Comparison of ENCODE assay signal across 25 mouse cellular contexts in genomic region chrX:6517217-6517616, GRCm38 (mm10).
"Had no signal": no experiment of that assay in that cellular context is flagged by ENCODE, and none has a peak within 500 bp of the region (broad histone marks: within the 10 kb centered on the region; RNA-seq: fewer than 3 reads in every experiment).

No protein-coding gene starts in this region.

- H3K9me3 ChIP-seq: heart, embryonic 13.5 days; heart, embryonic 15.5 days; hindbrain, embryonic 13.5 days; hindbrain, embryonic 15.5 days; limb, embryonic 13.5 days; limb, embryonic 15.5 days; liver, embryonic 12.5 days had no signal

- DNase-seq: gastrocnemius, adult 2 months; gastrocnemius, postnatal 10 days; gastrocnemius, postnatal 36 days; heart, adult 11 months; heart, adult 2 months; heart, postnatal 14 days; heart, postnatal 36 days; kidney, adult 18-20 months; kidney, adult 8-10 months; kidney, postnatal 10 days; kidney, postnatal 25 days; kidney, postnatal 4 days; left cerebral cortex, postnatal 4 days had no signal

- H3K4me1 ChIP-seq: heart, embryonic 13.5 days; heart, embryonic 15.5 days; hindbrain, embryonic 13.5 days; hindbrain, embryonic 15.5 days; limb, embryonic 13.5 days; limb, embryonic 15.5 days; liver, embryonic 12.5 days had no signal

- ATAC-seq: hindbrain, postnatal 0 days; intestine, embryonic 16.5 days; liver, embryonic 12.5 days had no signal

- H3K27me3 ChIP-seq: heart, embryonic 13.5 days; heart, embryonic 15.5 days; hindbrain, embryonic 13.5 days; hindbrain, embryonic 15.5 days; limb, embryonic 13.5 days; limb, embryonic 15.5 days; liver, embryonic 12.5 days had no signal

- H3K36me3 ChIP-seq: heart, embryonic 13.5 days; heart, embryonic 15.5 days; hindbrain, embryonic 13.5 days; hindbrain, embryonic 15.5 days; limb, embryonic 13.5 days; limb, embryonic 15.5 days; liver, embryonic 12.5 days had no signal

- H3K27ac ChIP-seq: gastrocnemius, adult 2 months; heart, adult 2 months; heart, embryonic 13.5 days; heart, embryonic 15.5 days; hindbrain, embryonic 13.5 days; hindbrain, embryonic 15.5 days; hindbrain, postnatal 0 days; layer of hippocampus, adult 2 months; limb, embryonic 13.5 days; limb, embryonic 15.5 days; liver, embryonic 12.5 days; liver, embryonic 14.5 days had no signal

- H3K9ac ChIP-seq: heart, embryonic 13.5 days; heart, embryonic 15.5 days; hindbrain, embryonic 13.5 days; hindbrain, embryonic 15.5 days; limb, embryonic 13.5 days; limb, embryonic 15.5 days; liver, embryonic 12.5 days; liver, embryonic 14.5 days had no signal

- H3K4me2 ChIP-seq: heart, embryonic 11.5 days; heart, embryonic 13.5 days; heart, embryonic 15.5 days; hindbrain, embryonic 13.5 days; hindbrain, embryonic 15.5 days; limb, embryonic 13.5 days; limb, embryonic 15.5 days; liver, embryonic 12.5 days had no signal

- H3K4me3 ChIP-seq: gastrocnemius, adult 2 months; heart, adult 2 months; heart, embryonic 13.5 days; heart, embryonic 15.5 days; hindbrain, embryonic 13.5 days; hindbrain, embryonic 15.5 days; layer of hippocampus, adult 2 months; limb, embryonic 13.5 days; limb, embryonic 15.5 days; liver, embryonic 12.5 days had no signal
